Mouse (Mus musculus) bone marrow macrophage, adult 2 months (primary cell): ENCODE data around the gene Lsamp. TPM values are rescaled to one million over a fixed set of nuclear protein-coding genes. Genes with fewer than 3 reads are reported as not detected.

Experiments used
- H3K27ac ChIP-seq: 2 replicates; pipeline ENCODE4 v1.5.1; 2012; ENCODE audit warnings: low read depth, low read length; ENCODE audit not compliant: insufficient read depth
- H3K4me1 ChIP-seq: 2 replicates; pipeline ENCODE4 v1.6.1; 2012; ENCODE audit warnings: low read length; ENCODE audit not compliant: control insufficient read depth, insufficient read depth
- H3K4me3 ChIP-seq: 2 replicates; pipeline ENCODE4 v1.5.1; 2012; ENCODE audit warnings: mild to moderate bottlenecking, low read length, moderate library complexity; ENCODE audit not compliant: insufficient read depth
- CTCF ChIP-seq: IDR thresholded peaks from 2 replicates; pipeline ENCODE4 v1.5.1; 2012; ENCODE audit warnings: low read depth, mild to moderate bottlenecking, low read length, moderate library complexity
- POLR2A ChIP-seq: IDR thresholded peaks from 2 replicates; pipeline ENCODE4 v1.6.1; 2012; ENCODE audit warnings: mild to moderate bottlenecking, low read depth, low read length, borderline replicate concordance
- polyA plus RNA-seq: library from polyadenylated mRNA; stranded (reverse); fragments of >200 nt; gene quantifications from 2 replicates; pipeline ENCODE4 v1.2.4, GENCODE M21; 2012; ENCODE audit not compliant: missing spikeins, insufficient read depth, insufficient read length

Lsamp gene
- polyA plus RNA-seq, 1 experiment, result not detected

DNA sequence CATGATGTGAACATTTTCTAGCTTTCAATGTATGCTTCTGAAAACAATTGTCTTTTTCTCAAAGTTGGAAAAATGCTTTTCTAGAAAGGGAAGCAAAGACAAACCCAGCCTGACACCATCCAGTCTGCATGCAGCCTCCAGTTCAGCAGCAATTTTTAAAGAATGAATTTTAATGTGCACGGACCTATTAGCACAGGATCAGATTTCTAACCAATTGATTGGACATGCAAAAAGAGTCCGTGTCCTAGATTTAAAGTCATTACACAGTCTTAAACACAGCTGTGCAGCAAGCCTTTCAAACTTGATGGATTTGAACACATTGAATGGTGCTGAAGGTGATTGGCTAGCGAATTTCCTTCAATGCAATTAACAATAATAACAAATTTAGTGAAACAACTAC lies 998.9 kb downstream of the Lsamp start:
- Histone ChIP-seq H3K4me1 (no peaks in the 10 kb centered on the region), H3K4me3 (no peak overlapping the region), H3K27ac (no peak overlapping the region)
- TF ChIP-seq CTCF (no peak), POLR2A (no peak)

DNA sequence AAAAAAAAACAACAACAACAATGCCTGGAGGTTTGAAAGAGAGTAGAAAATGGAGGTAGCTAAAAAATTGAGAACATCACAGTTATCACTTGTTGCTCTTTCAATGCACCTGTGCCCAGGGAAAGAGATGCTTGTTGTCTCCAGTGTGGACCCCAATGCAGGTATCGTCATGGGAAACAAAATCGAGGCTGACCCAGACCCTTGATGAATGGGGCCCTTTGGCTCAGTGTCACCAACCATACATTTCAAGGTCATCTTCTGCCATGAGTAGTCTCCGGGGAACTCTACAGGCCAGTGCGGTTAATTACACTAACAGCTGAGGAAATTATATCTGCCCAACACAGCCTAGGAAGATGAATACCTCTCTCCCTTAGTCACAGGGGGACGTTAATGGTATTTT lies 1023.4 kb downstream of the Lsamp start:
- Histone ChIP-seq H3K27ac (no peak overlapping the region), H3K4me1 (no peaks in the 10 kb centered on the region), H3K4me3 (no peak overlapping the region)
- no peak for TF ChIP-seq POLR2A
- TF ChIP-seq CTCF, result no peak

DNA sequence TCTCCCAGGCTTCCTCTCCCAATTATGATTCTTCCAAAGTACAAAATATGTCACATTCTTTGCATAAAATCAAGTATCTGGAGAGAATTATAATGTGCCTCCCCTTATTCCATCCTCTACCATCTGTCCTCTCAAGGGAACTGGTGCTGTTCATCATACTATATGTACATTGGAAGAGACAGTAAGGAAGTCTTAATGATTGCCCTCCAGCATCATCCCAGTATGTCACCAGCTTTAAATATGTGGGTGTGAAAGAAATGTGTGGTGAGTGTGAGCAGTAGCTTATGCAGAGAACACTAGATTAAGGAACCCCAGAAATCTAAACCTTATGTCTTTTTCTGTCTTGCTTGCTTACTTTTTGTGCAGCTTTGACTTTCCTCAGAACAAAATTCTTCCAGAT lies 1050.6 kb downstream of the Lsamp start:
- no peak for TF ChIP-seq POLR2A
- no peak for TF ChIP-seq CTCF
- Histone ChIP-seq H3K27ac (no peak overlapping the region), H3K4me1 (no peaks in the 10 kb centered on the region), H3K4me3 (no peak overlapping the region)

DNA sequence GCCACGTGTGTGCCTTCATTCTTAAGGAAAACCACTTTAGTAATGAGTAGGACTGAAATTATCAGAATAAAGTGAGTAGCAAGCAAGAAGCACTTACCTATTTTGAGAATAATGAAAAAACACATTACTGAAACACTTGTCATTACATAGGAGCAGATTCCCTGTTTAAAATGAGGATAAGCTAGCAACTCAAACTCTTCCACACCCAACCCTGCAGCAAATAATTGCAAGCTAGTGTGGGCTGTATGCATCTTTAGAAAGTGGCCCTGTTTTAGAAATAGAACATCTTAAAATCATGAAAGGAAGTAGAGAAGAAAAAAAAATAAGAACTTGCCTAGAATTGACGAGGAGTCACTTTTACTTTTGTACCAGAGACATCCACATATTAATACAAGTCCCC lies 1057.5 kb downstream of the Lsamp start:
- H3K4me3 ChIP-seq, result no peak overlapping the region
- TF ChIP-seq POLR2A, result no peak
- no peak for TF ChIP-seq CTCF
- H3K4me1 ChIP-seq, result no peaks in the 10 kb centered on the region
- H3K27ac ChIP-seq, result no peak overlapping the region

DNA sequence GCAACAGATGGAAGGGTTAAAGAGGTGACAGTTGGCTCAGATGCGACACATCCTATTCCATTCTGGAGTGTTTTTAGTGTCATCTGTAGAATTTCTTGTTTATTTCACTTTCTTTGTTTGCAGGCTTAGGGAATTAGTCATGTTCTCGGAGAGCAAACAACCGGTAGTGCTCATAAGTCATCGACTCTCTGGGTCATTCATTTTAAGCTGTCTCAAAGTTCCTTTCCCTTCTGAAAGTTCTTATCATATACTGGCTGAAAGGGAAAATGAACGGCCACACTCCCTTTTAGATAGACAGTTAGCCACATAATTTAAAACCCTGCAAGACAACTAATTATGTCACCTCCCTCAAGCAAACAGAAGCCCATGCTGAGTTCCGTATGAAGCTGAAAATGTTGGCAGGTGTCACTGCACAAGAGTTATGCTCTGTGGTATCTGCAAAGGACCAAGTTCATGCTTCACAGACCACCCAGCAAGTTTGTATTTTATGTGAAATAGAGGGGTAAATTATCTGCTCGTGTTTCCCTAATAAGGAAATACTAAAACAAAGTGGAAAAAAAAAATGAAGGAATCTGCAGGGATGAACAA lies 1079.2 kb downstream of the Lsamp start:
- no peak for TF ChIP-seq POLR2A
- no peak for TF ChIP-seq CTCF
- Histone ChIP-seq H3K4me1 (no peaks in the 10 kb centered on the region), H3K4me3 (no peak overlapping the region), H3K27ac (no peak overlapping the region)

DNA sequence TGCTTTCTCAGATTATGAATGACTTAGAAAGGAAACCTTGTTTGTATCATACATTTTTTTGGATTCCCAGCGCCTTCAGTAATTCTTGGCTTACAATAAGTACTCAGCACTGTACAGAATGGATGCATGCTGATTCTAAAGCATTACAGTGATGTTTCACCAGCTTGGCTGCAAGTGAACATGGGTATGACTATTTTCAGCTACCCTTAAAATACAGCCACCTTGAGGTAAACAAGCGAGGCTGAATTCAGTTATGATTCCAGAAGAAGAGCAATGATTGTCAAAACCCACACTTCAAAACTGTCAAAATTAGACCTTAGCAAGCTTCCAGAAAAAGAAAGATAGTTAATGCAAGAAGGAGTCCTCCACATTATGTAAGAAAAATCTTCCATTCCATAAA lies 1089.3 kb downstream of the Lsamp start:
- no peak overlapping the region for H3K4me3 ChIP-seq
- H3K27ac ChIP-seq, result no peak overlapping the region
- TF ChIP-seq POLR2A, result no peak
- TF ChIP-seq CTCF, result no peak
- no peaks in the 10 kb centered on the region for H3K4me1 ChIP-seq

DNA sequence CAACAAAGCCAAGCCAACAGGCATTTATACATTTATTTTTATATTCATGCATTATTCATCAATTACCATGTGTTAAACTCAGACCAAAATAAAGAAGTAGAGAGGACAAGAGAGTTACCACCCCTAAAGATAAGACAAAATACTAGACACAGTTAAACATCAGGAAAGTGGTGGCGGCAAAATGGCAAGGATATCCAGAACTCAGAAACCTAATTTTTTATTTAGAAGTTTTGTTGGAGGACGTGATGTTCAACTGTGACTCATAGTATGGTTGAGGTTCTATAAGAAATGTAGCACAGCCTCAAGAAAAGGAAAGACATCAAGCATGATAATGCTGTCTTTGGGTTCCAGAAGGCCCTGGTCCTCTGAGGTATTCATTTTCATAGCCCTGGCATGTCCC lies 1104.5 kb downstream of the Lsamp start:
- Histone ChIP-seq H3K4me3 (no peak overlapping the region), H3K4me1 (no peaks in the 10 kb centered on the region), H3K27ac (no peak overlapping the region)
- TF ChIP-seq POLR2A (no peak), CTCF (no peak)

DNA sequence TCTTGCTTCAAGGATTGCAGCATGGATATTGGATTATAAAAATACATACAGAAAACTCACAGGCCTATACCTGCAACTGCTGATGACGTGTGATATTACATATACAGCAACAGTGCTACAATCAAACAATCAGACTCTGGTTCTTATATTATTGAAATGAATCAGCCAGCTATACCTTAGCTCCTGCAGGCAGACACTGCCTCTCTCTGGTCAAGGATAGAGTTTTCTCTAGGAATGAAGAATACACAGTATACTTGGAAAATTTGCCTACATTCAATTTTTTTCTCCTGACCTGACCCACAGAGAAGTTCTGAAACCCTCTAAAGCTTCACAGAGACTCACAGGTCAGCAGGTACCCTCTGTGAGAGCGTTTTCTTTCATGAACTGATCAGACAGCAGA lies 1105.9 kb downstream of the Lsamp start:
- no peaks in the 10 kb centered on the region for H3K4me1 ChIP-seq
- TF ChIP-seq CTCF, result no peak
- no peak for TF ChIP-seq POLR2A
- no peak overlapping the region for H3K4me3 ChIP-seq
- no peak overlapping the region for H3K27ac ChIP-seq

DNA sequence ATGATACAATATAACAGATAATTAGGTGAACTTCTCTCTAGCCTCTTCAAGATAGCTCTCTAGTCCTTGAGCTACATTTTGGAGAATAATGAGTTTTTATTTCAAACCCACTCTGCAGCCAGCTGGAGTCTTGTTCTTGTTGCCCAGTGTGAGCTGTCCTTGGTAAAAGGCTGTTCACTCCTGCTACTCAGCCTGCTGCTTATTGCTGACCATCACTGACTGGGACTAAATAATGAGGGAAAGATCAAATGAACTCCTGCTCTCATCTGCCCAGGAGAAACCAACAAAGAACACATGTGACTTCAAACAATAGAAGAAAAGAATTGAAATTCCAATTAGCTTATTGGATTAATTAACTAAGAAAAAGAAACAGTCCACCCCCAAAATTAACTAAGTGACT lies 1107.1 kb downstream of the Lsamp start:
- H3K4me1 ChIP-seq, result no peaks in the 10 kb centered on the region
- TF ChIP-seq CTCF, result no peak
- no peak for TF ChIP-seq POLR2A
- no peak overlapping the region for H3K27ac ChIP-seq
- H3K4me3 ChIP-seq, result no peak overlapping the region

DNA sequence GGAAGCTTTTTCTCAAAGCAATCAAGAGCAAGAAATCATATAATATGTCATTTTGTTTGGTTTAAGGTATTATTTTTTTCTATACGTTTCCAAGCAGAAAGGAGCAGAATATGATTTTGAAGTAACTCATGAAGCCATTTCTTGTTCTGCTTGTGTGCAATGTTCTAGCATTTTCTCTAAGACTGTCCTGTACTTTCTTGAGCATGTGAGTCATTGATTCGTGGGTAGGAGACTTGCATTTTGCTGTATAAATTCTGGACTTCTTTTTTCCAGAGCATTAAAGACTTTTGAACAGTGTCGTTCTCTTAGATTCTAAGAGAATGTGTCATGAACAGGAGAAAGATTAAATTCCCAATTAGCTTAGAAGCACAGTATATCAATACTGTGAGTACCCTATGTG lies 1118.6 kb downstream of the Lsamp start:
- TF ChIP-seq CTCF (no peak), POLR2A (no peak)
- H3K4me1 ChIP-seq, result no peaks in the 10 kb centered on the region
- H3K27ac ChIP-seq, result no peak overlapping the region
- no peak overlapping the region for H3K4me3 ChIP-seq

DNA sequence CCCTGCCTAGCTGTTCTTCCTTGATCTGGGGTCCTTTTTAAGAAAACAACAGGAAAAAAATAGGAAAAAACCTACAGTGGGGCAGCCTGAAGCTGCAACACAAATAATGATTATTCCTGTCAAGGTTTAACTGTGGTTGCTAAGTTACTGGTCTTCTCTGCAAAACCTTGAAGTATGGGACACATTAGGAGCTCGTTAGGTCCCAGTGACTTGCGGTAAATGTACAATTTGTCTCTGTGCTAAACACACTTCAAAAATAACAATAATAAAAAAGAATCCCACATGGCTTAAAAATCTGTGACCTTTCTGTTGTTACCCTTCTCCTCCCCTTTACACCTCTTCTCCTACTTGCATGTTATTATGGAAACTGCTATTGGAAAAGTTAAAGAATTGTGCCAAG lies 1140.2 kb downstream of the Lsamp start:
- no peak overlapping the region for H3K27ac ChIP-seq
- no peak for TF ChIP-seq CTCF
- TF ChIP-seq POLR2A, result no peak
- H3K4me1 ChIP-seq, result no peaks in the 10 kb centered on the region
- no peak overlapping the region for H3K4me3 ChIP-seq

DNA sequence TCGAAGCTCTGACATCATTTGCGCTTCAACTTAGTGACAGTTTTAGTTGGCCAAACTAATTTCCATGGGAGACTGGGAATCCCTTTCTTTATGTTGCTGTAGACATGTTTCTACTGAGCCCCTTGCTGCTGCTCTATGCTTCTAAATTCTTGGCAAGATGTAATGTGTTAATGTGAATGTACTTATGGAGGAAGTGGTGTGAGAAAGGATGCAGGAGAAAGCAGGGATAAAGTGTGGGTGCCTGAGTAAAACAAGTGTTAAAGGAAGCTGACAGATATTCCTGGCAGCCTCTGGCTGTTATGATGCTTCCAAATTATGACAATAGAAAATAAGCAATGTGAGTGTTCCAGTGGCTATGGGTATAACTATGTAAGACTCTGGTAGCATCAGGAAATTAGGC lies 1140.9 kb downstream of the Lsamp start:
- H3K4me3 ChIP-seq, result no peak overlapping the region
- TF ChIP-seq POLR2A (no peak), CTCF (no peak)
- no peak overlapping the region for H3K27ac ChIP-seq
- H3K4me1 ChIP-seq, result no peaks in the 10 kb centered on the region
